Mouse (Mus musculus): ENCODE results near the gene Zfp664.

GRCm38 (mm10) chr5:124922356-124923352 lies 60.2 kb downstream of the Zfp664 start:
- TF ChIP-seq CTCF (conservative IDR thresholded peaks at IDR 0.05; ENCODE audit: low read length): no peak
- TF ChIP-seq NANOG (IDR thresholded peaks at IDR 0.05; ENCODE audit: borderline replicate concordance, low read length): 0 out of 2 replicates have a peak, but pooled peaks have one; percentile 11
- no peak for TF ChIP-seq POU5F1 (IDR thresholded peaks at IDR 0.05; ENCODE audit: borderline replicate concordance, low read length)
